Mouse (Mus musculus) spleen, adult 2 months (tissue): ENCODE data around the gene Ripk1.

Experiments
- CTCF ChIP-seq: fragments of 200-500 bp; IDR thresholded peaks from 2 replicates; pipeline ENCODE4 v1.5.1; 2011; ENCODE audit warnings: mild to moderate bottlenecking, inconsistent platforms; ENCODE audit not compliant: insufficient read depth, insufficient read length, insufficient replicate concordance; ENCODE audit errors: extremely low read depth
- POLR2A ChIP-seq: fragments of 200-500 bp; IDR thresholded peaks from 2 replicates; pipeline ENCODE4 v1.6.1; 2011; ENCODE audit warnings: low read depth, low read length, inconsistent platforms

DNA sequence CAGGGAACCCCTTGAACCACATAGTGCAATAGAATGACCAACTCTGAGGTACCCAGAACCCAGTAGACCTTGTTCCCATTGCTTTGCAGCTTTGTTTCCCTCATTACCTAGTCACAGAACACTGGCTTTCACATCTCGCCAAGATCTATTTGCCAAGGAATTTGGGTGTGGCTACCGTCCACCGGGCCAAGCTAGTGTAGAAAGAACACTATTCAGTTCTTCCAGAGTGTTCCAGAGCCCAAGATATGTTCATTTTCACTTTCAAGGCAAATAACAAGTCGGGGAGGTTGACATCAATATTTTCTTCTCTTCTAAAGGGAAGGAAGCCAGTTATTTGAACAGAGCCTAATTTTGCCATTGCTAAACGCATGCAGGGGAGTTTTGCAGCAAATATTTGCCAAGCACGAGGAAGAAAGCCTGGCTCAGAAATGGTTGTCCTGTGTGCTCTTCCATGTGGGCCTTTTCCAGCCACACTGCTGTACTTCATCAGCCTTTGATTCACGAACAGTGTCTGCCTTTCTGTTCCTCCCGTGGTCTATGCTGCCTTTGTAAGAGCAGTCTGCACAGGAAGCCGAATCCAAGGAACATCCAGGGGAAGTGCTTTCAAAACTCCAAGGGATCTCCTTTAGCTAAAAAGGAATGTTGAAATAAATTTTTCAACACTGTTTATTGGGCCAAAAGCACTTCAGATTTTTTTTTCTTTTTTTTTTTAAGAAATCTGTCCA is 82.0 kb downstream of the Ripk1 start:
- TF ChIP-seq POLR2A (no peak), CTCF (no peak)
